9 mouse cellular contexts compared by ENCODE assay signal in the genomic region with DNA sequence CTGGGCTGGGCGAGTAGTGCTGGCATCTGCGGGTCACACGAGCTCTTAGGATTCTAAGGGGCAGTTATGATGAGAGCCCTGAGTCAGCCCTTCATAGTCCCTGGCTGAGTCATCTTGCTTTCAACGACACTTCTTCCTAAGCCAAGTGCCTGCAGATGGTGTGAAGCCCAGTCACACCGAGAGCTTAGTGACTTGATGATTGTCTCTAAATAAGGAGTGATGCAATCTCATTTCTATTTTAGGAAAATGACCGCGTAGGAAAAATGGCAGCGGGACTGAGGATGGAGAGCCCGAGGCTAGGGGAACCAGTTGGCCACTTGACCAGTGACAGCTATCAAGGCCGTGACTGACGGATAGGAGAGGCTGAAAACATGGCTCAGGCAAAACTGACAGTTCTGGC.
DNase-seq lines count a peak whose midpoint lies in the region; ATAC-seq and TF ChIP-seq lines count a peak whose summit lies in the region.
"Had no signal": no experiment of that assay in that cellular context is flagged by ENCODE, and none has a peak within 500 bp of the region (broad histone marks: within the 10 kb centered on the region; RNA-seq: fewer than 3 reads in every experiment).

No protein-coding gene starts in this region.

- H3K4me2 ChIP-seq in heart, embryonic 12.5 days, result peak overlapping the region; percentile 67

- 0 out of 2 replicates have a peak, but pooled peaks cover 3% of the 10 kb centered on the region for H3K9me3 ChIP-seq in heart, embryonic 12.5 days (replicated peaks)

- no peaks in the 10 kb centered on the region for H3K36me3 ChIP-seq in C2C12 (ENCODE audit: control insufficient read depth, insufficient read depth)
- H3K36me3 ChIP-seq in heart, embryonic 12.5 days, result no peaks in the 10 kb centered on the region
- H3K36me3 ChIP-seq: neural tube, embryonic 13.5 days had no signal

- H3K79me3 ChIP-seq in C2C12 (ENCODE audit: low read depth), result no peaks in the 10 kb centered on the region

- ATAC-seq in frontal cortex, adult (ENCODE audit: low TSS enrichment), result peak; percentile 58
- peak; percentile 58; the same call in 1 of the 2 replicates for ATAC-seq in heart, embryonic 12.5 days (ENCODE audit: insufficient number of reproducible peaks, low FRiP score)
- ATAC-seq in megakaryocyte-erythroid progenitor cell, adult 5-6 weeks (replicated peaks; ENCODE audit: low FRiP score, low TSS enrichment, poor library complexity, severe bottlenecking), result 0 out of 2 replicates have a peak, but pooled peaks have one; percentile 3

- no peak overlapping the region for H3K9ac ChIP-seq in heart, embryonic 12.5 days

- H3K79me2 ChIP-seq in C2C12 (ENCODE audit: control insufficient read depth, insufficient read depth), result no peaks in the 10 kb centered on the region

- H3K4me3 ChIP-seq in C2C12 (ENCODE audit: insufficient read depth, poor library complexity, severe bottlenecking), result no peak overlapping the region
- no peak overlapping the region for H3K4me3 ChIP-seq in heart, embryonic 12.5 days

- no peak overlapping the region for H3K27ac ChIP-seq in heart, embryonic 12.5 days (ENCODE audit: poor library complexity, severe bottlenecking)

- no peaks in the 10 kb centered on the region for H3K27me3 ChIP-seq in C2C12 (ENCODE audit: control insufficient read depth, insufficient read depth, insufficient read length)
- peaks cover 29% of the 10 kb centered on the region; the same call in 1 of the 2 replicates for H3K27me3 ChIP-seq in heart, embryonic 12.5 days (replicated peaks)
- H3K27me3 ChIP-seq: neural tube, embryonic 13.5 days had no signal

- no peak for DNase-seq in frontal cortex, postnatal 25 days (ENCODE audit: low spot score in 2 of 2)
- DNase-seq in cerebellum, postnatal 14 days, result peak; percentile 51 to 55
- DNase-seq in layer of hippocampus, adult 9-11 months, result no peak
- no peak for DNase-seq in adrenal gland, adult 18-20 months (ENCODE audit: low spot score in 2 of 2)

- TF ChIP-seq CTCF in C2C12 (IDR thresholded peaks at IDR 0.05; ENCODE audit: control insufficient read depth, insufficient read depth, insufficient read length), result no peak

- H3ac ChIP-seq in C2C12 (ENCODE audit: control insufficient read depth, insufficient read length, low read depth), result no peak overlapping the region

- H3K4me1 ChIP-seq in heart, embryonic 12.5 days (replicated peaks), result peaks cover 26% of the 10 kb centered on the region

- 34% methylated on average over 11 of the region's 11 CpGs for WGBS in heart, embryonic 12.5 days

TF ChIP-seq in C2C12, 6 proteins besides CTCF, POLR2A, EP300 and RAD21:
- TF ChIP-seq MAX (IDR thresholded peaks at IDR 0.05), result no peak
- TF ChIP-seq CEBPB (IDR thresholded peaks at IDR 0.05; ENCODE audit: low read depth), result peak; percentile 84

Comparison
In these comparisons a context has a peak if more than half of its experiments do, and no peak if none do; other contexts are left out.
1. ATAC-seq: peak in every context shown above with its lines; median percentile 58 in frontal cortex, adult; 58 in heart, embryonic 12.5 days; 3 in megakaryocyte-erythroid progenitor cell, adult 5-6 weeks.
2. DNase-seq: peak in cerebellum, postnatal 14 days (2 of 2); none in frontal cortex, postnatal 25 days (0 of 2), layer of hippocampus, adult 9-11 months (single experiment) and adrenal gland, adult 18-20 months (0 of 2).